Mouse (Mus musculus): ENCODE data around the gene Nemp1.
"Not testable (repeated sequence)": the region's sequence is repeated elsewhere in the genome, so short reads cannot be mapped to it uniquely, and the experiment has no call there.

The Nemp1 gene

GRCm38 (mm10) chr10:127645791-127646190 lies 20.9 kb upstream of the Nemp1 start:
- no peak for DNase-seq (ENCODE audit: low spot score)

GRCm38 (mm10) chr10:127652906-127653638 lies 13.6 kb upstream of the Nemp1 start:
- DNase-seq (ENCODE audit: low spot score), result no peak

- DNase-seq (ENCODE audit: low spot score), result no peak
These were observed 11.6 kb upstream of the Nemp1 start for GRCm38 (mm10) chr10:127654970-127655579.

- not testable (repeated sequence) for DNase-seq (ENCODE audit: low spot score)
These were observed 9.1 kb upstream of the Nemp1 start for GRCm38 (mm10) chr10:127657617-127658016.

GRCm38 (mm10) chr10:127658076-127658475 lies 8.6 kb upstream of the Nemp1 start:
- DNase-seq (ENCODE audit: low spot score), result no peak

- DNase-seq (ENCODE audit: low spot score), result no peak
These were observed 7.2 kb upstream of the Nemp1 start for GRCm38 (mm10) chr10:127659551-127659950.

GRCm38 (mm10) chr10:127661291-127661914 lies 5.3 kb upstream of the Nemp1 start:
- DNase-seq (ENCODE audit: low spot score), result no peak

- DNase-seq (ENCODE audit: low spot score), result peak; percentile 51
These were observed 4.6 kb upstream of the Nemp1 start for GRCm38 (mm10) chr10:127661915-127662663.

- DNase-seq (ENCODE audit: low spot score), result no peak
These were observed 3.9 kb upstream of the Nemp1 start for GRCm38 (mm10) chr10:127662666-127663253.

GRCm38 (mm10) chr10:127663590-127663989 lies 3.1 kb upstream of the Nemp1 start:
- no peak for DNase-seq (ENCODE audit: low spot score)

GRCm38 (mm10) chr10:127664166-127664565 lies 2.5 kb upstream of the Nemp1 start:
- no peak for DNase-seq (ENCODE audit: low spot score)

- no peak for DNase-seq (ENCODE audit: low spot score)
These were observed 1.8 kb upstream of the Nemp1 start for GRCm38 (mm10) chr10:127664891-127665290.

- DNase-seq (ENCODE audit: low spot score), result no peak
These were observed 1.1 kb upstream of the Nemp1 start for GRCm38 (mm10) chr10:127665366-127666181.

GRCm38 (mm10) chr10:127667269-127668092 lies 780 bp downstream of the Nemp1 start:
- DNase-seq (ENCODE audit: low spot score), result peak; percentile 74

- DNase-seq (ENCODE audit: low spot score), result peak; percentile 66
These were observed 1.7 kb downstream of the Nemp1 start, which contains the start of gene Nab2 for GRCm38 (mm10) chr10:127668093-127669050. Gene Nab2, minus strand, starts transcription at chr10:127668568.

- DNase-seq (ENCODE audit: low spot score), result no peak
These were observed 2.5 kb downstream of the Nemp1 start for GRCm38 (mm10) chr10:127669170-127669569.

GRCm38 (mm10) chr10:127670185-127670584 lies 3.5 kb downstream of the Nemp1 start:
- DNase-seq (ENCODE audit: low spot score), result no peak

- DNase-seq (ENCODE audit: low spot score), result no peak
These were observed 4.6 kb downstream of the Nemp1 start for GRCm38 (mm10) chr10:127671276-127671675.

GRCm38 (mm10) chr10:127674046-127674655 lies 7.5 kb downstream of the Nemp1 start:
- no peak for DNase-seq (ENCODE audit: low spot score)
